Mouse (Mus musculus) cerebellum, adult 18-20 months (tissue): ENCODE measurements at regions not wholly inside any gene's neighbourhood (a gene's known extent, or its start where the extent isn't known, plus 50 kb on each side); places are given as distances from the start of the nearest gene placed in this dataset.
"Not testable (repeated sequence)": the region's sequence is repeated elsewhere in the genome, so short reads cannot be mapped to it uniquely, and the experiment has no call there.

ENCODE experiments used
- DNase-seq, 2 experiments: peaks; one replicate each; pipeline ENCODE4 v3.0.0; 2021

DNA sequence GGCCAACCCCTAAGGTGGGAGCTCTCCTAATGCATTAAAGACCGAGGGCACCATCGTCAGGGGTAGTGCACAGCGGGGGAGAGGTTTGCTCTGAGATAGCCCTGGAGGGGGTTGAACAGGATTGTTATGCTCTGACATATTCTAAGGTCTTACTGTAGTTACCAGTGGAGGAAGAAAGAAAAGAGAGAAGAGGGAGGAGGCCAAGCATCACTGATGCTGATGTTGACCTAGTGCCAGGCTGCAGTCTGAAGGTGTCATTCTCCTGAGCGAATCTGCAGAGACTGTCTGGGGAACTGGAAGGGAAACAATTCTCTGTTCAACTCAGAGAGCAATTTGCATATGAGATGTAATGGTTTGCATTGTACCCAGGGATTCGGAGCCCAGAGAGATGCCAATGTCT is 139.4 kb upstream of the Zfp637 start:
- DNase-seq: no peak

DNA sequence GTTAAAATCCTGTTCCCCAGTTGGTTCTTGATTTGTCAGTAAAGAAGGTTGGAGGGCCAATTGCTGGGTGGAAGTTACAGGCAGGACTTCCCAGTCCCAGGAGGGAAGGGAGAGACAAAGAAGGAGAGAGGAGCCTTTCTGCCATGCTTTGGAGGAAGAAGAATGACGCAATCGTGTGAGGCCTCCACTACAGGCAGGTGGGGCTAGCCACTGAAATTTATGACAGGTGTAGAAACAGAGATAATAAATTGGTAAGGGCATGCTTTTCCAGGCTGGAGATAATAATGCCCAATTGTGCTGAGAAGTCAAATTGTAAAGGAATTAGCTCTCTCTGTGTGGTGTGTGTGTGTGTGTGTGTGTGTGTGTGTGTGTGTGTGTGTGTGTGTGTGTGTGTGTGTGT is 135.0 kb upstream of the Zfp637 start:
- no peak for DNase-seq

DNA sequence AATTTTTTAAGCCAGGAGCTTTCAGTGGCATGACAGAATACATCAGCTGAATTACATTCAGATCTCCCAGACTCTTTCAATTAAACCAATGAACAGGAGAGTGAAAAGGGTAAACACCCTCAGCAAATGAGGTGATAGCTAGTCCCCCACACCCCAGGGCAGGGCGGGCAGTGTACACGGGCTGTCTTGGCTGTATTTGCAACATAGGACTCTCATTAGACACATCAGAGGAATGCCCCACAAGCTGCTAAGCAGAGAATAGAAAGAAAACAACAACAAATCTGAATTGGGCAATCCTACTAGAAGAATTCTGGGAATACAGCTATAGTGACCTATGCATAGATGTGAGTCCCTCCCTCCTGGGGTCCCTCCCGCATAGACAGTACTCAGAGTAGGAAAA is 131.8 kb upstream of the Zfp637 start:
- no peak for DNase-seq

DNA sequence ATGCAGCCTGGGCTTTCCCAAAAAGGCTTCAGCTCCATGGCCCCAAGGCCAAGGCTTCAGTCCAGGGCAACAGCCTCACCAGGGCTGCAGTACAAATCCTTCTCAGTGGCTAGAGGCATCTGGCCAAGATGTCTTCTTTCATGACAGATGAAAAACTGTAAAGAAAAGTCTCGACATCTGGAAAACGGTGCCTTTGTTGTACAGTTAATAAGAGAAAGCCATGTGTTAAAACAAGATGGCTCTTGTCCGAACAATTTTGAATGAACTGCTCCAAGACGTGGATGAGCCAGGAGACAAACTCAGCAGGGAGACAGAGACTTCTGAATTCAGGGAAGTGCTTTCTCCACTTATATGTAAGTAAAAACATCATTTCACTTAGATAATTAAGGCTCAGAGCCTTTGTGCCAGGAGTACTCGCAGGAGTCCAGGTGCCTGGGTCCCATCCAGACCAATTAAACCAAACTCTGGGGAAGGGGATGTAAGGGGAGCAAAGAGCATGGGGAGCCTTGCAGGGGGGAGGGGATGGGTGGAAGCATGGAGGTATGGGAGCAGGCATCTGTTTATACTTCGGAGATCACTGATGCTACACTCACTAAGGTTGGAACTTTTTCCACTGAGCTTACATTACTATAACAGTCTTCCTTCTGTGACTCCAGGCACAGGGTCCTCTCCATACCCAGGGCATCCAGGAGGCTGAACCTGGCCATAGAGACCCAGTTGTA is 125.8 kb upstream of the Zfp637 start:
- no peak for DNase-seq

DNA sequence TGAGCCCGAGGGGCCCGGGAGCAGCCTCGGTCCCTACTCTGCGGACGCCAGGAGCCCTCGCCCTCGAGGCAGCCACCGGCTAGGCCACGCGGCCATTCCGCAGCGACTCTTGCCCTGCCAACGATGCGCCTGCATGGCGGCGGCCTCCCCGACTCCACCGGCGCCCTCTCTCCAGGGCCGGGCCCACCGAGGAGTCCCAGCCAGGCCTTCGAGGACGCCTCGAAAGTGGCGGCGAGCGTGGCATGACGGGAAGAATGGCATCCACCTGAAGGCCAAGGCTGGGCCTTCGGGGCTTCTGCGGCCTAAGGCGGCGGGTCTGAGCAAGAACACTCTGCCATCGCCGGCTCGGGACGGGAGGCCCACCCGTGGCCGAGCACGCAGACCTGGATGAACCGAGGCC is 124.6 kb upstream of the Zfp637 start:
- not testable (repeated sequence) for DNase-seq

DNA sequence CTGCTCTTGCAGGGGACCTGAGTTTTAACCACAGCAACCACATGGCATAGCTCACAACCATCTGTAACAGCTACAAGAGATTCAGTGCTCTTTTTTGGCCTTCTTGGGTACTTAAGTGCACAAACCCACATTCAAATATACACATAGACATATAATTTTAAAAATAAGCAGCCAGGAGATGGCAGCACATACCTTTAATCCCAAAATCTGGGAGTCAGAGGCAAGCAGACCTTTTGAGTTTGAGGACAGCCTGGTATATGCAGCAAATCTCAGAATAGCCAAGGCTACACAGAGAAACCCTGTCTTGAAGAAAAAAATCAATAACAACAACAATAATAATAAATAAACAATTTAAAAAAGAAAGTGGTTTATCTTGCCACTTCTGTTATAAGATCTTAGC is 88.6 kb upstream of the Zfp637 start:
- DNase-seq: not testable (repeated sequence)

DNA sequence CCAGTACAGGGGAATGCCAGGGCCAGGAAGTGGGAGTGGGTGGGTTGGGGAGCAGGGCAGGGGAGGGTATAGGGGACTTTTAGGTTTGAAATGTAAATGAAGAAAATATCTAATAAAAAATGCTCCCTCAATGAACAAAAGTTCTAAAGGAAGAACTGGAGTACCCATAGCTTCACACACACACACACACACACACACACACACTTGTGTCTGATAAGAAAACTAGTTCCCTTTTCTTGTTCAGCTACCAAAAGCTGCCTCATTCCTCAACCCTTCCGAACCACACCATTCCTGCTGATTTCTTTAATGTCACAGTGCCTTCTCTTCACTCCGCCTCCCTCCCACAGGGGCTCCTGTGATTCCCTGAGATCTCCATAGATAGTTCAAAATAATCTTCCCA is 85.3 kb upstream of the Zfp637 start:
- not testable (repeated sequence) for DNase-seq

DNA sequence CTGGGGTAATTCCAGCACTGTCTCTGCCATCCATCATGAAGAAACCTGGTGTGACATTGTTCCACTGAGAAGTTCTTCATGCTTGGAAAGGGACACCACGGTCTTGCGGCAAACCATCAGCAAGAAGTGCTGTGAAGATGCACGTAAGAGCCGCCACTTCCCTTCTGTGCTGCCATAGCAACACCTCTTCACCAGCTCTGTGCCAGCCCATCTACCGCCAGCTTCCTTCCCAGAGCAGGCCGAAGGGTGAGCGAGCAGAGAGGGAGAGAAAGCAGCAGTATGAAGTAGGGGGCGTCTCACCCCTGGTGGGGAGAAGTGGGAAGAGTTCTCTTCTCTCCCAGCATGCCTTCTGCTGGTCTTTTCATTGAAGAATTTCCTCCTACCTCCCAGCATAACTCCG is 84.8 kb upstream of the Zfp637 start:
- DNase-seq: no peak

DNA sequence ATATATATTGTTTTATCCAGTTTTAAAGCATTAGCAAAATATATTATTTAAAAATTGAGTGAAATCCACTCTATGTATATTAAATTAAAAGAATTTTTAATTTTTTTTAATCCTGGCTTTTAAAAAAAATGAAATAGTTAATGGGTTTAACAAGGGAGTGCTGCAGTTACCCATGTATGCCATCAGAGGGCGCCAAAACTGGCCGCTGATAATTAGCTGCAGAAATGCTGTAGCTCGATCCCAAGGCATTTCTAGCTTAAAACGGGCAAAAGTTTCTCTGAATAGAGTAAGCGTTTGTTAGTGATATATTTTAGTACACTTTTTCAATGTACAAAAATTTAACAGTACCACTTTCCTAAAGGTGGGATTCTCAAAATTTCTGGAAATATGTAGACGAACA is 82.5 kb upstream of the Zfp637 start:
- peak; percentile 49 to 54 for DNase-seq

DNA sequence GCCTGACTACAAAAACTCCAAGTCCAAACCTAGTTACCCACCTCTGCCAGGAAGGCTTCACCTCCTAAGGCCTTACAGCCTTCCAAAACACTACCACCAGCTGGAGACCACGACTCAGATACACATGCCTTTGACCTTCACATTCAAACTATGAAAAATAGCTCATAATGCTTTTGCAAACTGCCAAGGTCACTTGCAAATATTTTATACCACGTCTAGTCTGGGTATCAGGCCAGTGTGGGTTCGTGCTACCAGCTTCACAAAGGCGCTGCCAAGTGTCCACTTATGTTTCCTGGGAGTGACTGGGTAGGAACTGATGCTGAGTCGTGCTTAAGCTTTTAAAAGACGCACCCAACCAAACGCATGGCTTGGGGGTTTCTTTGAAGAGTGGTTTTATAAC is 69.5 kb upstream of the Zfp637 start:
- DNase-seq: no peak

DNA sequence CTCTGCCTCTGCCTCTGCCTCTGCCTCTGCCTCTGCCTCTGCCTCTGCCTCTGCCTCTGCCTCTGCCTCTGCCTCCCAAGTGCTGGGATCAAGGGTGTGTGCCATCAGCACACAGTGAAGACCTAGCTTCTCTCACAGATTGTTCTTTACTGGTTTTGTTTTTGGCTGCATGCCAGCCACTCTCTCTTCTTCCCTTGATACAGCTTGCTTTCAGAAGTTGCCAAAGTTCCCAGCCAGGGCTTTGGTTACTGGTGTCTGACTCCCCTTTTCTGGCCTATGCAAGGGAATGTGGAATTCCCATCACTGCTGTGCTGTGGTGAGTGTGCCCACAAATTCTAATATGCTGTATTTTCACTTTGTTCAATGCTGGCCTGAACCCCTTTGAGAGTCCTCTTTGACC is 68.6 kb upstream of the Zfp637 start:
- no peak for DNase-seq

DNA sequence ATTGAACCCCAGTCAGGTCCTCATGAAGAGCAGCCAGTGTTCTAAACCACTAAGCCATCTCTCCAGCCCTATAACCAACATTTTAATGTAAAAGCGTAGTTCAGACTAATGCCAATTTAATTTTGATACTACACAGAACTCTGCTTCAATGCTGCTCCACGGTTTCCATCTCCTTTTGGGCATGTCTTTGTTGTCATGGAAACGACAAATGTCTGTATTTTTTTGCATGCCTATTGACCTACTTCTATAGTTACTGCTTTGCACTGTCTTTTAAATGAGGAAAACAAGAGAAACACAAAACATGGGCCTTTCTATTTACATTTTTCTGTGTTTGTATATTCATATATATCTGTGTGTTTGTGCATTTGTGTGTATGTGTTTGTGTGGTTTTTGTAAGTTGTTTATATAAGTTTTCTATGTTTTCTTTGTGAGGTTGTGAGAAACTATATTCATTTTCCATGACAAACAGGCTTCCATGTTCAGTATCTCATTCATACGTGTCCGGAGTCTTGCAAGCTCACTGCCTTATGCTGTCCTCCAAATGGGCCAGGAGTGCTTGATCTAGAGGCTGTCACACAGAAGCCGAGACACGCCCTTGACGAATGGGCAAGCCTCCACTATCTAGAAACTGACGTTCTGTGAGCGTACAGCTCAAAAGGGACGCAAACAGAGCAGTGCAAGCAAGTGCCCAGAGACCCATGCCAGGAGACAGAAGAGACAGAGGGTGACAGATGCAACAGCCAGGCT is 65.5 kb upstream of the Zfp637 start:
- DNase-seq: no peak

DNA sequence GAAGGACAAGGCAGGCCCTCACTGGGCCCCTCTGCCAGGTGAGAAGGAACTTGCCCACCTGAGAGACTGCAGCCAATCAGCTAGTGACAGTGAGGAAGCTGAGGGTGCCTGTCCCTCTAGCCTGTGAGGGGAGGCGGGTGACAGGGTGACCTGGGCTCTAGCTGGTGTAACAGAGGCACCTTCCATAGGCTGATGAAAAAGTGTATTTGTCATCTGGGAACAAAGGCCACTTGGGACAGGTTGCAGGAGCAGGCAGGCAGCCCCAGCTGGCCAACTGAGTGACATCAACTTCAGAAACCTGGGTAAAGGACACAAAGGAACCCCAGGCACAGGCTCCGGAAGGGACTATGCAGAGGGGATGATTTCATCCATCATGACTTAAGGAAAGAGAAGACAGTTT is 63.0 kb upstream of the Zfp637 start:
- DNase-seq: no peak

DNA sequence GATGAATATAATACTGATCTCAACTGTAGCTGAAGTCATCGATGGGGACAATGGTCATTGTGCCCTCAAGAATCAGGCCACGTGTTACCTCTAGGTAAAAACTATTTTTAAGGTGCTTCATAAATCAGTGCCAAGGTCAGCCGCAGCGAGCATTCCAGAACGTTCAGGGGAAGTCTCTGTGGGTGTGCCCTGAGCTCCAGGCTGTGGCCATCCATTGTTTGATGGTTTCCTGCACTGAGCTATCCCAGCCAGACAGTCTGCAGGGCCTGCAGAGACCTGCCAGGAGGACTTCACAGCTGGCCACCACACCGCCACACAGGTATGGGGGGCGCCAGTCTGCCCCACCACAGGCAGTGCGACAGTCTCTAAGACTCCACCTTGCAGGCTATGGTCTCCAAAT is 62.5 kb upstream of the Zfp637 start:
- no peak for DNase-seq

DNA sequence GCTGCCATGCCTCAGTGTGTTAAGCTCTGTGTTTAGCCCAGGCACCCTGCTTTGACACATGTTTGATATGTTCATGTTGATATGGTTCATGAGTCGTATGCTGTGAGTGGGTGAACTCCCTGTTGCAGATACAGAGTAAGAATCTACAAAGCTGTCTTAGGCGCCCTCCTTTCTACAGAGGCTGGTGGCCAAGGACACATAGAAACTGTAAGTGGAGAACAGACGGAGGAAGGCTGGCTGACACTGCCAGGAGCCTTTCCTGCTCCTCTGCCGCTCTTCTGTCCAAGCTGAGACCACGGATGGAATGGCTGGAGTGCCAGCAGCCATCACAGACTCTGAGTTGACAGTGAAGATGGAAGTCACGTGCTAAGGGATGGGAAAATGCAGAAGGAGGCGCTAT is 62.0 kb upstream of the Zfp637 start:
- no peak for DNase-seq

DNA sequence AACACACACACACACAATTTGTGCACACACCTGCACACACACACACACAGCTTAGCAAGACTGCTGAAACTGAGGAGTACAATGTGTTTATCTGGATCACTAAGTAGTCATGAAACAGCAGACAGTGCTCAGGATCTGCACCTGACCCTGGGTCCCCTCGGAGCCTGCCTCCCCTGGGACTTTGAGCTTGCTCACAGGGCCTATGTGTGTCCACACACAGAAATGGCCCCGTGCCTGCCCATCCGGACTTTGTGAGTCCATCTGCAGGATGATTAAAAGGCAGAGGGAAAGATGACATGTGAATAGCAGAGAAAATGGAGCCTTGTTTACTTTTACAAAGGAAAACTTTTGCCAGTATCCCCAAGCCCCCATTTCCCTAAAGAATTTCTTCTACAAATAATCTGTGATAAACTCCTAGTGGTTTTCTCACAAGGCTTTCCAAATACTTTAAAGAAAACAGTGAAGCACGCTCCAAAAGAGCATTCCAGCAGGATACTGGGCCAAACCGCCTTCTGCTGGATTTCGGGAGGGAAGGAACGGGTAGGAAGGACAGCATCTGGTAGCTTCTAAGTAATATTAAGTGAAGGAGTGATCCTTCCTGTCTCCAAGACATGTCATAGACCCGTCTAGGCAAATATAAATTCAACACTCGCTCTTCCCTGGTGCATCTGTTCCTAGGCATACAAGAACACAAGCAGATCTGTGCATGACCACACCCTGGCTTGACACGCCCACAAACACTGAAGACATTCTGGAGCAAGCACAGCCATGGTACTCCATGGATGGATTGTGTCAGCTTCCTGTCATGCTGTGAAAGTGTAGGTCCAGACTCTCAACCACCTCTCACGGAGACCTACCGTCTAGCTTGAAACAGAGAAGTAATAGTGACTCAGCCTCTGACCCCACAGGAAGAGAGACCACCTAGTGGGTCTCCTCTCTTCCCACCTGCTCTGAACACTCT is 52.1 kb upstream of the Zfp637 start:
- no peak for DNase-seq

DNA sequence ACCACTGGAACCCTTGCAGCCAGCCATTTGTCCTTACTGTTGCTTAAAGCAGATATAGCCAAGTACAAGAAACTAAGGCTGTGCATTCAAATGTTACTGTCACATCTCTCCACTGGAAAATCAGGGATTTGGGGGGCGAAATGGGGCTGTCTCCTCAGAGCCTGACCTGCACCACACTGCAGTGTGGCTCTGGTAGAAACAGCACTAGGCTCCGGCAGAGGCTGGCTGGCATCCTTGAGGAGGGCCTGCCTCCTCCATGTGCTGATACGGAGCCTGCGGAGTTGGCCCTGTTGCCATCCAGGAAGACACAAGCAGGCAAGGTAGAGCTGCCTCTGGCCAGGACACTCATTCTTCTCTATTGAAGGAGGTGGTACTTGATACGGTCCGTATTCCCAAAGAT is 50.4 kb upstream of the Zfp637 start:
- DNase-seq: no peak
